Mouse (Mus musculus): ENCODE measurements around the gene Oscp1.

Gene Oscp1

GRCm38 (mm10) chr4:126110374-126111152 lies 52.2 kb downstream of the Oscp1 start:
- peak; percentile 66 for DNase-seq (ENCODE audit: low spot score)

DNA sequence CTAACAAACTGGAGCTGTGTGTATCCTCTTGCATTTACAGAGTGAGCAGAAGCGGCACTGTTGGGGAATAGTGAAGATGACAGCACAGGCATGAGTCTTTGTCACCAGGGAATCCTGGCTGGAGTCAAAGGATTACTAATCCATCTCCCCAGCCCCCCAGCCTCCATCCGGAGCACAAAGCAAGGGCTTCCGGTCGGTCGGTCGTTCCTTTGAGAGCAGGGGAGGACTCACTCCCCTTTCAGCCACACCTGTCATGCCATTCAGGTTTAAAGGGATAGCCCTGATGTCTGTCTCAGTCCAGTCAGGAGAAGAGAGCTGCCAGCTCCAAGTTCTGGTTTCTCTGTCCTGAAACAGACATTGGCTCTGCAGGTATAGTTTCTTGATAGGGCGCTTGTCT lies 52.8 kb downstream of the Oscp1 start:
- no peak for DNase-seq (ENCODE audit: low spot score)

DNA sequence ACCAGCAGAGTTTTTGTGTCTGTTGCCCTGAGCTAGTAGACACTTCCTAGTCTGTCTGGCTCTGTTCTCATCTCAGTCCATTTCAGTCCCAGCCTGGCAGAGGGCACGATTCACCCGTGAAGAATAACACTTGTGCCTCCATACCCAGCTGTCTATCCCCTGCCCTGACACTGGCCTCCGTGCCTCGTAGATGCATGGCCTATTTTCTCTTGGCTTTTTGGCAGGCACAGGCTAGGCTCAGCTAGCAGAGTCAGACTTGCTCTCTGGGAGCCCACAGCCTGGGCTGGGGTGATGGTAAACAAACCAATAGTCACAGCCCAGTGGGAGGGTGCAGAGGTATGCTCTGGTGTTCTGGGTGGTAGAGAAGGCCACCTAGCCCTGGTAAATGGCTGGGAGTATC lies 54.9 kb downstream of the Oscp1 start:
- peak; percentile 62 for DNase-seq (ENCODE audit: low spot score)

- DNase-seq (ENCODE audit: low spot score), result peak; percentile 51
Observed at GRCm38 (mm10) chr4:126113943-126114342, 55.6 kb downstream of the Oscp1 start.

DNA sequence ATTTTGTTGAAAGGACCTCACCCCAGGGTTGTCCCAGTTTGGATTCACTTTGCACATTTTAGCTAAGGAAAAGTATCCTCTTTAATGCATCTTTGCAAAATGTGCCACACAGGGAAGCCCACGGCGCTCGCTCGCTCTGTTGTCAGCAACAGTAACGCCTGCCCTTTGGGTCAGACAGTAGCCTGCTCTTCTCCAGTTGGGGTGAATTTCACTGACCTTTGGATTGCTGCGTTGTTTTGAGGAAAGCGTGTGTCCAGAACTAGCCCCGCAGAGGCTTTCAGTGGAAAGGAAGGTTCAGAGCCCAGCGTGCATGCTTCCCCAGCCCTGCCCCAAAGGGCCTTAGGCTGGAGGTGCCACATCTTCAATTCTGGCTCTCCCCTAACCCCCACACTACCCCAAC lies 57.0 kb downstream of the Oscp1 start:
- no peak for DNase-seq (ENCODE audit: low spot score)

DNA sequence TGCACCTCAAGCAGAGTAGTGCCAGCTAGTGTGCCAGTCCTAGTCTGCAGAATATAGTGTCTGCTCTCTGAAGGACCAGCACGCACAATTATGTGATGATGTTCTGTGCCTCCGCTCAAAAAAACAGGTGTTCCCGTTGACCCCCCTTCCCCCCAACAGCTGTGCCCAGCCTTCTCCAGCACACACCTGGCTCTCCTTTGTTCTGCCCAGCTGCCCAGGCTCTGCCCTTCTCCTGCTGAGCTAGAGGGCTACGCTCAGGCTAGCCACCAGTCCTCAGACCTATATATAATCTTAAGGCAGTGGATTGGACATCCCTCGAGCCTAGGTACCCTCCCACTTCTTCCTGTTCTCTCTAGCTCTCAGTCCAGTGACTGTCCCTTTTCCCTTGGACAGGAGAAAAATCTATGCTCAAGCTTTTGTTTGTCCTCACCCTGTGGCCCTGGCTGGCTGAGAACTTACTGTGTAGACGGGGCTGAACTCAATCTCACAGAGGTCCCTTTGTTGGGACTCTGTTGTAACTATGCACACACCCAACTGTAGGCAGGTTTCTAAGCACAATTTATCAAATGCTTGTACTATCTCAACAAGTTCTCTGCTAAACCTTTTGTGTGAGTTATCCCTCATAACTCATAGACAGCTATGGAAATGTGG lies 57.6 kb downstream of the Oscp1 start:
- no peak for DNase-seq (ENCODE audit: low spot score)

DNA sequence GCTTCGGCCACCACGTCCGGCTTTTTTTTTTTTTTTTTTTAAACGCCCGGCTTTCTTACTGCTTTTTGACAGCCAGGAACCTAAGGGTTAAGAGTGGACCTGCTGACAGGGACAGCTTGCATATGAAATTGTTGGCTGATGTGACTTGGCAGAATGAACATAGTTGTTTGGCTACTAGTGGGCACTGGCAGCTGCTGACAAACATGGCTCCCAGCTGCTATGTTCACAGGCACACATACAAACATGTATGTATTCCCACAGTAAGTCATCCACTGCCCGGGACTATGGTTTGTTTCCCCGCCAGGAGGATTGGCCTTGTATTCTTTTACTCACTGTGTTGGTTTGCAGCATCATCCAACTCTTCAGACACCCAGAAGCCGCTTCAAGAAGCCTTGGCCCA lies 58.8 kb downstream of the Oscp1 start:
- peak; percentile 47 for DNase-seq (ENCODE audit: low spot score)

DNA sequence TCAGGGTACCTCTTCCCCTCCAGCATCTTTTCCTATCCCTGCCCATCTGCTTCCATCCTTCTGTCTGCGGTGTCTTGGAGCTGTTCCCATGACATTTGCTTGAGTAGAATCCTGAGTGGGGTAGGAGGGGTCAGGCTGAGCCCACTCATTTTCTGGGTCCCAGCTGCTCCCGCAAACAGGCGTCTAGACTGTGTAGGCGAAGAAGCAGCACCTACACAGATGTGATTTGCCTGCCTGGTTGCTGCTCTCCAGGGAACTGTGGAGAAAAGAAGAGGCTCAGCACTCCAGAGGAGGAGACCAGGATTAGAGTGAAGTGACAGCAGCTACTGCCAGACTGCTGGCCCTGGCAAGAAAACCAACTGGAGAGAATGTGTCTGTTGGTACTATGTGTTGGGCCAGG lies 60.3 kb downstream of the Oscp1 start:
- no peak for DNase-seq (ENCODE audit: low spot score)

- no peak for DNase-seq (ENCODE audit: low spot score)
Observed at GRCm38 (mm10) chr4:126119051-126119450, 60.7 kb downstream of the Oscp1 start.

GRCm38 (mm10) chr4:126120052-126120451 lies 61.7 kb downstream of the Oscp1 start:
- peak; percentile 42 for DNase-seq (ENCODE audit: low spot score)

GRCm38 (mm10) chr4:126120506-126120905 lies 62.1 kb downstream of the Oscp1 start:
- peak; percentile 31 for DNase-seq (ENCODE audit: low spot score)

DNA sequence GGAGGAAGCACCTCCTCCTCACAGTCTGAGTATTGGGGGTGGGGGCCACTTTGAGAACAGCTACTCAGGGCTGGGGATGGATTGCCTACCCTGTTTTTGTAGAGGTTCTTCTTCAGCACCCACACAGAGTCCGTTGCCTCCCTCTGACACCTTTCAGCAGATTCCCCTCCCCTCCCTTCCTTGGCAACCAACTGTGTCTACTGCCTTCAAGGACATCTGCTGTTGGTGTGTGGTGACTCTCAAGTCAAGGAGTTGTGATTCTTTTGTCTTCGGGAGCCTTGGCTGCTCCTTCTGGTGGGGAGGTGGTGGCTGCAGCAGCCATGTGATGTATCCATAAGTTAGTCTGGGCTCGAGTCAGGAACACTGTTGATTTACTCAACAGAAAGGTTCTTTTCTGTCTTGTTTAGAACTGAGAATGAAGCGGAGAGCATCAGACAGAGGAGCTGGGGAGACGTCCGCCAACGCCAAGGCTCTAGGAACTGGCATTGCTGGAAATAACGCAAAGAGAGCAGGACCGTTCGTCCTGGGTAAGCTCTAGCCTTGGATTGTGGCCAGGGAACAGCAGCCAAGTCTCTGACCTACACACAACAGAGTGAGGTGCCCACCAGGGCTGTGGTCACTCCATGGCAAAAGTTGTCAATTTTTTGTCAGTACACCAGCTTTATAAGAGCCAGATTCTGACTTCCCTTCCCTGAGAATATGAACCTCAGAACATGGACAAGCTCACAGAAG lies 65.1 kb downstream of the Oscp1 start:
- no peak for DNase-seq (ENCODE audit: low spot score)

DNA sequence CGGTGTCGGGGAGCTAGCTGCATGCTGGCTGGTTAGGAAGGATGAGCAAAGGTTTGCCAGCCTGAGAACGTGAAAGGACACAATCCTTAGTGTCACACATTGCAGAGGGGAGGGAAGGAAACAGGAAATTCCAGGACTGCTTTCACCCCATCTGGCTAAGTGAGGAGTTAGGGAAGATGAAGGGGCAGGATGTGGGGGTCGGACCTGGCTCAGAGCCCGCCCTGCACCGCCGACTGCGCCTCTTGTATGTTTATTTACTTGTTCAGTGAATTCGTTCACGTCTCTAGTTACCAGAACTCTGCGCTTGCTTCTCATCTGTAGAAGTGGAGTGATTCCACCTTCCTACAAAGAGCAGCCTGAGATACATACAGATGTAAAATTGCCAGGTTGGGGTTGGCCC lies 72.1 kb downstream of the Oscp1 start:
- DNase-seq (ENCODE audit: low spot score), result no peak

DNA sequence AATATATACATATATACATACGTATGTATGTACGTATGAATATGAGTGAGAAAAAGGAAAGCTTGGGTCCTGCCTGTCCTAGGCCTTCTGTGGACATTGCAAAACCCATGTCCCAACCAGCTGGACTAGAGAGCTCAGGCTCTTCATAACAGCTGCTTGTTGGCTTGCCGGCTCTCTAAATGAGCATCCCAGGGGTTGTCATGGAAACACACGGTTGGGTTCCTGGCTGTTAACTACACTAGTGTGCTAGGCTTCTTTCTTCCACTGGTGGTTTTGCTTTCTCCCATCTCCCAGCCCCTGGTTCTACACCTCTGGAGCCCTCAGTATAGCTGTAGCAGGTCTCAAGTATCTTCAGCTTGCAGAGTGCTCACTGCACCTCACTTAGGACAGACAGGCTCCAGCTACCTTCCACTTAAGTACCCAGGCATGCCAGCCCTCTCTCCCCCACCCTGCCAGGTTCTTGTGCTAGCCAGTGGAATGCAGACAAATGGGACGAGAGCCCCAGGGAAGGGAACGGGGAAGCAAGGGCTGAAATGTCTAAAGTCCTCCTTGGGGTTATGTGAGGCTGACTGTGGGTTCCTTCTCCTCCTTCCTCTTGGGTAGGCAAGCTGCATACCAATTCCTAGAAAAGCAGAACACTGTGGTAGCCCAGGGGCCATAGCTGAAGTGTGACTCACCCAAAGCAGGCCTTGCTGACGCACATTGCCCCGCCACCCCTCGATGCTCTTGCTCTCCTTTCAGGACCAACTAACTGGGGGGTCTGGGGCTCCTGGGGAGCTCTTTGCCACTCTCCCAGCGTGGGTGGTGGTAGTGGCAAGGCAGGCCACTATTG lies 73.1 kb downstream of the Oscp1 start:
- DNase-seq (ENCODE audit: low spot score), result peak; percentile 60

DNA sequence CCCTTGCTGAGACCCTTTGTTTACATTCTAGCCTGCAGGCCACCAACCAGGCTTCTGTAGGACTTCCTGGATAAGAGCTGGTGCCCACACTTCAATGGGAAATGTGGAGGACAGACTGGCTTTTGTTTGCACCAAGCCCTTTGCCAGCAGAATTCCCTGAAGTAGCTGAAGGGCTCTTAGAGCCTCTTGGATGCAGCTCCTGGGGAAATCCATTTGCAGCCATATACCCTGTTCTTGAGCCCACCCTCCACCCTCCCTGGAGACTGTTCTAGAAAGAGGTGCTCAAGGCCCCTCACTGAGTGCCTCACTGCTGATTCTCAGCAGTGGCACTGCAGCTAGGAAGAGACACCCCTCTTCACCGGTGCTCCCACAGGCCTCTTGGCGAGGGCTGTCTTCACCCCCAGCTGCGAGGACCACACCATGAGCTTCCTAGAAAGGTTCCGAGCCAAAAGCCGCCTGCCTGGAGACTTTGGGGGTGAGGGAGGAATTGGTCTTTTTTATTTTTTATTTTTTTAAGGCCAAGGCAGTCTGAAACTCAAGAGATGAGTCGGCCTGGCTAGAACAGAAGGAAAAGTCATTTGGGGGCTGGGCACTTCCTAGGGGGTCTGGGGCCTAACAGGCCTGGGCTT lies 74.4 kb downstream of the Oscp1 start:
- DNase-seq (ENCODE audit: low spot score), result no peak

DNA sequence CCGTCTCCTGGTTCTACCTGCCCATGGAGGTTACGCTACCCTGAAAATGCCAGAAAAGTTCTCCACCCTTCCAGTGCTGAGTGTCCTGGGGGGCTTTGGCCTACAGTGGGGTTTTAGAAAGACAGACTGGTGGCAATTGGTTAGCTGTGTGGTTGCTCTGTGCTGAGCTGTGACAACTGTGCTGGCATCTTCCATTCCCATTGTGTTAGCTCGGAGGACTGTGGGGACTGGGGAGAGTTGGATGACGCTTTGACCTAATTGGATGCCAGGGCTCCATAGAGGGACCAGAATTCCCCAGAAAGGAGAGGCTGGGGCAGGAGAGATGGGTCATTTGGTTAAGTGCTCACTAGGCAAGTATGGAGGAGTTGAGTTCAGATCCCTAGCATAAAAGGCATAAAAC lies 75.9 kb downstream of the Oscp1 start:
- DNase-seq (ENCODE audit: low spot score), result peak; percentile 45

DNA sequence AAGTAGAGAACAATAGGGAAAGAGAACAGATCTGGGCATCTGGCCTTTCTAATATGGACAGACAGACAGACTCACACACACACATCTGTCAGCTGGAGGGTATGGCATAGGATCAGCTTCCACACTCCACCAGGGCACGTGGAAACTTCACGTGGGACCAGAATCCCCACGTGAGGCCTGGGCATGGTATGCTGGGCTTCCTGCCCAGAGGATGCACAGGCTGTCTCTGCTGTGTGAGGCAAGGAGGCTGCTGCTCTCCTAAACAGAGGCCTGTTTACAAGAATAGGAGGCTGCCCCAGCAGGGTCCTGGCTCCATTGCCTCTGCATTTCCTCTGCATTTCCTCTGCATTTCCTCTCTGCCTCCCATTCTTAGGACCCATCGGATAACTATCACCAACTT lies 76.3 kb downstream of the Oscp1 start:
- no peak for DNase-seq (ENCODE audit: low spot score)

GRCm38 (mm10) chr4:126137773-126138172 lies 79.4 kb downstream of the Oscp1 start:
- no peak for DNase-seq (ENCODE audit: low spot score)

DNA sequence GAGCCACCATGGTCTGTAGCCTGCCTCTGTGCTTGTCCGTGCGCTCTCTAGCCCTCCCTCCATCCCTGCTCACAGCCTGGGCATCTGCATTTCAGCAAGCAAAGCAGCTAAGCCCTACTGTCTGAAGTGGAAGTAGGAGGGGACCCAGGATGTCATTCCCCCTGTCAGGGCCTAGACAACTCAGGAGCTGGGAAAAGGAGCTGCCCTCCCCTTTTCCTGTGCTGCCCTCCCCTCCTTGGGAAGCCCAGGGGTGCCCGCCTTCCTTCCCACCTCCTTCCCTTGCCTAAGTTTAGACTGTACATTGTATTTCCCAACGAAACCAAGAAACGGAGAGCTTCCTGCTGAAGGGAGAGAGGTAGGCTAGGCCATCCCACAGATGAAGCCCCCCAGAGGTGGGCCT lies 82.7 kb downstream of the Oscp1 start:
- no peak for DNase-seq (ENCODE audit: low spot score)
